Mouse (Mus musculus) cortical plate, adult 2 months (tissue): ENCODE measurements around the gene Hsd17b12. TPM values are rescaled to one million over a fixed set of nuclear protein-coding genes. Genes with fewer than 3 reads are reported as not detected.

Source experiments
- H3K27ac ChIP-seq: fragments of 200-500 bp; 2 replicates; pipeline ENCODE4 v1.5.1; 2012; ENCODE audit warnings: low read length, control low read depth, inconsistent platforms; ENCODE audit not compliant: insufficient read depth
- H3K4me1 ChIP-seq: fragments of 200-500 bp; 2 replicates; pipeline ENCODE4 v1.6.1; 2011; ENCODE audit warnings: low read length; ENCODE audit not compliant: control insufficient read depth, insufficient read depth
- H3K4me3 ChIP-seq: fragments of 200-500 bp; 2 replicates; pipeline ENCODE4 v1.5.1; 2011; ENCODE audit warnings: mild to moderate bottlenecking, low read length, control low read depth; ENCODE audit not compliant: insufficient read depth
- CTCF ChIP-seq: fragments of 200-500 bp; IDR thresholded peaks from 2 replicates; pipeline ENCODE4 v1.5.1; 2011; ENCODE audit warnings: mild to moderate bottlenecking, control low read depth, low read length; ENCODE audit not compliant: insufficient read depth; ENCODE audit errors: extremely low read depth
- POLR2A ChIP-seq: fragments of 200-500 bp; IDR thresholded peaks from 2 replicates; pipeline ENCODE4 v1.6.1; 2011; ENCODE audit warnings: mild to moderate bottlenecking, low read length, control low read depth; ENCODE audit not compliant: insufficient read depth; ENCODE audit errors: extremely low read depth
- polyA plus RNA-seq: library from polyadenylated mRNA; depleted of rRNA; stranded (reverse); fragments of >200 nt; gene quantifications from 2 replicates; pipeline ENCODE4 v1.2.3, GENCODE M21; 2012; rRNA removed

Gene Hsd17b12
- polyA plus RNA-seq, result 65.0 and 65.5 TPM in 2 replicates

DNA sequence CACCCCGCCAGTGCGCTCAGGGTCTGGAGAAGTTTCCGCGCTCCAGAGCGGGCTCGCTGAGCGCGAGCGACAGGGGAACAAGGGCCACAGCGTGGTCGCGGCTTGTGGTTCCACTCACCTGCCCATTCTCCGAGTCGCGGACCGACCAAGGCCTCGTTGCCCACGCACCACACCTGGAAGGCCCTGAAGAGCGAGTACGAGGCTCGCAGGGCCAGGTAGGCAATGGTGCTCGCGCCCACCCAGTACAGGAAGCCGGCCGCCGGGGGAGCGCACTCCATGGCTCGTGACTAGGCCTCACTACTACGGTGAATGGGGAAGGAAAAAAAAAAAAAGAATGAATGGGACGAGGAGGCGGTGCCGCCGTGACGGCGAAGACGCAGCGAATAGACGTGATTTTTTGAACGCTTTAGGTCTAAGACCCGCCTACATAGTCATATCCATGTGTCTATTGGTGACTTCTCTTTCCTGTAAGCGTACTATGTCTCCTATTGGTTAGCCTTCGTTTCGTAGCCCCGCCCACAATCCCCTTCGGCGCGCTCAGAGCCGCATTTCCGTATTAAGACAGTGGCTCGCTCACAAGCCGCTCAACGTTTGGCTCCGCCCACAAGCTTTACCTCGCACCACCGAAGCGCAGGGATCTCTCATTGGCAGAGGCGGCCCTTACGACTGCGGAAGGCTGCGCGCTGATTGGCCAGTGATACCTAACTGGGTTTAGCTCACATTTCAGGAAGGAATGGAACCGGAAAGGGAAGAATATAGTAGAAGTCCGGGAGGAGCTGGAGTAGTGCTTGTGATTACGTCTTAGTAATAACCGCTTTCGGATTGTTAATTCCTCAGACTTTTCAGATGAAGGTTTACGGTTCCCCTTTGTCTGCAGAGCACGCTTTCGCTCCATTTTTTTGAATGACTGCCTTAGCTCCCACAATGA is at the start of gene Hsd17b12:
Hsd17b12 (minus strand) TSS at position 373 of the 928 bp plus-strand sequence.
- H3K4me3 ChIP-seq, result peak within 1 kb of the TSS; percentile 67
- H3K27ac ChIP-seq, result no peak within 1 kb of the TSS
- TF ChIP-seq POLR2A (0 out of 2 replicates have a peak, but pooled peaks have one; percentile 27), CTCF (no peak)
- H3K4me1 ChIP-seq, result no peaks in the 10 kb centered on the region

DNA sequence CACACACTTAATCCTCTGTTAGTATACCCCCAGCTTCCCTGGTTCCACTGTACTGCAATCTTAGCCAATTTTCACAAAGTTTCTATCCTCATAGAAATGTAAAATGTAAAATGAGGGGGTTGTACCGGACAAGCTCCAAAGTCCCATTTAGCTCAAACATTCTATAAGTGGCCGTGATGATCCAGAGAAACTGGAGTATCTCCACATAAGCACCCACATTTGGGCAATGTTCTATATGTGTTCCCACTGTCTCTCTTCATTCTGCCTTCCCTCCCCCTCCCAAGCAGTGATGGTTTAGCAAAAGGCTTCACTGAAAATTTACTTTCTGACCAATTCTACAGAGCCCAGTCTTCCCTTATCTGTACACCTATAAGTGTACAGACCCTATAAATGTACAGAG is 27.1 kb upstream of the Hsd17b12 start:
- H3K4me3 ChIP-seq, result no peak overlapping the region
- no peak for TF ChIP-seq POLR2A
- no peak for TF ChIP-seq CTCF
- H3K27ac ChIP-seq, result no peak overlapping the region
- no peaks in the 10 kb centered on the region for H3K4me1 ChIP-seq

DNA sequence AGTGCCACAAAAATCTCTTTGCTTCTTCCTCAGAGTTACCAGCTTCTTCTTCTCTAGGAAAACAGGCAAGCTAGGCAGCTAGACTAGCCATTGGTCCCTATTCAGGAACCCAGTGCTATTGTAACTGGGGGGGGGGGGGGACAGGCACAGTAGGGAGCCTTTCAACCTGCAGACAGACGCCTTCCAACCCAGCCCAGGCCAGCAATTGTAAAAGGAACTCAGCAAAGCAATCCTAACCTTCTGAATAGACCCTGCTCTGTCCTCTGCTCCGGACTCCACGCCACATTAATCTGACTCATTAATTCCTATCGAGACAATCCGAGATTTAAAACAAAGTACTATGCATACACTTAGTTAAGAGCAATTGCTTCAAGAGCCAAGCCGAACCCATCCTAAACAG is 26.4 kb upstream of the Hsd17b12 start:
- no peaks in the 10 kb centered on the region for H3K4me1 ChIP-seq
- no peak overlapping the region for H3K27ac ChIP-seq
- no peak for TF ChIP-seq CTCF
- TF ChIP-seq POLR2A, result no peak
- no peak overlapping the region for H3K4me3 ChIP-seq

DNA sequence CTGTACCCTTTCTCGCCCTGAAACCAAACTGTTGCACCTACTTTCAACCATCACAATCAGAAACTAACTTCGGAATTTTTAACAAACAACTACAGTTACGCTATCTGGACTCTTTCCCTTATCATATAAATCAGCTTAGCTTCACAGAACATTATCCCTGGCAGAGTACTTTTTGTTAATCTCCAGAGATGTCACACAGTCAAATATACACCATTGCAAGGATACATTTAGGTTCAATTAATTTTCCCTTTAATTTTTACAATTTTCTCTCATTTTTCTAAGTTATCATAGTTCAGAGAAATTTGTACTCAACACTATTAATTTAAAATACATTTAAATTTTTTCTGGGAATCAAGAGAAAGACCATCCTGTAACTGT is 21.3 kb upstream of the Hsd17b12 start:
- TF ChIP-seq POLR2A, result no peak
- TF ChIP-seq CTCF, result no peak
- Histone ChIP-seq H3K4me1 (peaks cover 1% of the 10 kb centered on the region; the same call in 1 of the 2 replicates), H3K4me3 (peak overlapping the region; percentile 81; the same call in 1 of the 2 replicates), H3K27ac (no peak overlapping the region)

DNA sequence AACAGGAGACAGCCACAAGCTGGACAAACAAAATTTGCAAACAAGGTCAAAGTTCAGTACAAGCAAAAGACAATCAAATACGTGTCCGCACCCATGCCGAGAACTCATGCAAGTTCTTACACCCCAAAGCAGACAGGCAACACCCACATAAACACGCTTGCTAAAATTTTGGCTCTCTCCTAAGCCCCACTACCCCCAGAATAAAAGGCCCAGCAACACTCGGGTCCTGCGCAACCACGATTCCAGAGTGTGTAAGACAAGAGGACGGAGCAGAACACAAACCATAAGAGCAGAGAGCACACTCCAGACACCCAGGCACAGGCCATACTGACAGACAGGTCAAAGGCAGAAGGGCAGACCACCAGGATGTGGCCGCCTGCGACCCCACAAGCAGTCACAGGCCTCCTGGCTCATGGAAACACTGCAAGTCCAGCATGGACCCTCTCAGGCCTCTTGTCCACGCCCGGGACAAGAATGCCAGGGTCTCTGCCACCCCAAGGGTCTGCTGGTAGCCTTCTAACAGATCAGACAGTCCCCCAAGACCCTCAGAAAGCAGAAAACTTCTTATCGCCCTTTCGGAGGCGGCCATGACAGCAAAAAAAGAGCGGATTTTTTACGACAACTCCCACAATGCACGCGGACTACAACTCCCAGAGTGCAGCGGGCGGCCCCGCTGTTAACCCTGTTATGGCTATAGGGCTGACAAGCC is 20.7 kb upstream of the Hsd17b12 start:
- H3K4me3 ChIP-seq, result peak overlapping the region; percentile 81
- peaks cover 1% of the 10 kb centered on the region; the same call in 1 of the 2 replicates for H3K4me1 ChIP-seq
- TF ChIP-seq CTCF (no peak), POLR2A (no peak)
- H3K27ac ChIP-seq, result no peak overlapping the region

DNA sequence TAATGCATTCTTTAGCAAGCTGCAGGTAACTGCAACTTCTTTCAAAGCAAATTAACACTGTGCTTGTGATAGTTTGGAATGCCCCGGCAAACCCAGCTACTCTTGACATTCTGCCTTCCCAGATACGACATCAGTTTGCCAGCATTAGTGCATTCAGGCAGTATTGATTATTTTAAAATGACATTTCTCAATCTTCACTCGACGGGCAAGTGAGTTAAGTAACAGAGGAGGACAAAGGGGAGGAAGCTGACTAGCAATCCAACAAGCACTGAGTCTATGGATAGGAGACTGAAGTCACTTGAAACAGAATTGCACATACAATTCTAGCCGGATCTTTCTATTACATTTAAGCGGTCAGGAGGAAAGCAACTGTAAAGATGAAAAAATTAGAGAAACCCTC is 19.5 kb upstream of the Hsd17b12 start:
- Histone ChIP-seq H3K27ac (no peak overlapping the region), H3K4me1 (peaks cover 1% of the 10 kb centered on the region; the same call in 1 of the 2 replicates), H3K4me3 (no peak overlapping the region; the same call in 1 of the 2 replicates)
- TF ChIP-seq POLR2A, result no peak
- TF ChIP-seq CTCF, result no peak

DNA sequence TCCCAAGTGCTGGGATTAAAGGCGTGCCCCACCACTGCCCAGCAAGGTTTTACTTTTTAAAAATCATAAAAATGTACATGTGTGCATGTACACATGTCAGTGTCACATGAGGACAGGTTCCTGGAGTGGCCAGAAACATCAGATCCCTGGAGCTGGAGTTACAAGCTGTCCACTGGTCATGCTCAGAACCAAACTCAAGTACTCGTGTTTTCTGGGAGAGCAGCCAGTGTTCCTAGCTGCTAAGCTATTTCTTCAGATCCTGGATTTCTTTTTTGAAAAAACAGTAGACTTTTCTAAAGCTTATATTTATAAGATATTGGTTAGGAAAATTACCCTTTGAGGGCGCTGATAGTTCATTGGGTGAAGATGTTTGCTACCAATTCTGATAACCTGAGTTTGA is 18.6 kb upstream of the Hsd17b12 start:
- TF ChIP-seq CTCF (no peak), POLR2A (no peak)
- Histone ChIP-seq H3K4me1 (peaks cover 1% of the 10 kb centered on the region; the same call in 1 of the 2 replicates), H3K27ac (no peak overlapping the region), H3K4me3 (no peak overlapping the region)

DNA sequence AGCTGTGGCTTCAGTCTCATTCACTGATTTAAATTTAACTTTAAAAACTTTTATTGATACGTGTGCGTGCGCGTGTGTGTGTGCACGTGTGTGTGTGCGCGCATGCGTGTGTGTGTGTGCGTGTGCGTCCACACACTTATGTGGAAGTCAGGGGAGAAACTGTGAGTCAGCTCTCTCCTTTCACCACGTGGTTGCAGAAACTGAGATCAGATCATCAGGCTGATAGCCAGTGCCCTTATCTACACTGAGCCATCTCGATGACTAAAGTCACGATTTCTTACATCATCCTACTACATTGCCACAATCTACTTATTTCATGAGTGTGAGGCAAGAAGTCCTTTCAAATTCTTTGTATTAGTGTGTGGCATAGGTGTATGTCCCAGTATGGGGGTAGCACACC is 15.8 kb upstream of the Hsd17b12 start:
- no peak overlapping the region for H3K4me3 ChIP-seq
- peaks cover 1% of the 10 kb centered on the region; the same call in 1 of the 2 replicates for H3K4me1 ChIP-seq
- no peak for TF ChIP-seq POLR2A
- TF ChIP-seq CTCF, result no peak
- no peak overlapping the region for H3K27ac ChIP-seq

DNA sequence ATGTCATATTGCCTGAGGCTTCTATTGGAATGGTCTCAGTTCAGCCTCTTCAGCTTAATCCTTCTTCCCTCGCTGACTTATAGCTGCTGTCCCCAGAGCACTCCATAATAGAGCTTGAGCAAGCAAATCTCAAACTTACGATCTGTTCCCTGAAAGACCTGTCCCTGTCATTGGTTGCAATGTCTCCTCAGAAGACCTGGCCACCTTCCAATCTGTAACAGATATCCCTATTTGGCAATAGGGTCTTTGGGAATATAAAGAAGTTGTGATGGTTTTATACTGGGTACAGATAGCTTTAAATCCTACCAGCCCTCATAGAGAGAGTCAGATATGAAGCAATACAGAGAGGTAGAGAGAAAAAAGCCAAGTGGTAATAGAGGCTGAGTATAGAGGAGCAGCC is 5.4 kb upstream of the Hsd17b12 start:
- Histone ChIP-seq H3K27ac (no peak overlapping the region), H3K4me1 (no peaks in the 10 kb centered on the region), H3K4me3 (no peak overlapping the region)
- no peak for TF ChIP-seq POLR2A
- no peak for TF ChIP-seq CTCF
